Mouse (Mus musculus) E14TG2a.4 (cell line): ENCODE results near the gene Rubcn.

Experiments used
- CTCF ChIP-seq: conservative IDR thresholded peaks from 2 replicates; pipeline ENCODE4 v1.5.1; 2014; ENCODE audit warnings: low read length
- NANOG ChIP-seq: IDR thresholded peaks from 2 replicates; pipeline ENCODE4 v1.6.1; 2014; ENCODE audit warnings: borderline replicate concordance, low read length, mixed read lengths
- POU5F1 ChIP-seq: IDR thresholded peaks from 2 replicates; pipeline ENCODE4 v1.6.1; 2014; ENCODE audit warnings: low read length, borderline replicate concordance

- no peak for TF ChIP-seq CTCF
- TF ChIP-seq POU5F1, result no peak
- no peak for TF ChIP-seq NANOG
Observed at GRCm38 (mm10) chr16:32915292-32916068, 37.9 kb upstream of the Rubcn start.
